Mouse (Mus musculus) kidney, postnatal 0 days (tissue): ENCODE data around the gene Lrrc75b. TPM values are rescaled to one million over a fixed set of nuclear protein-coding genes. Genes with fewer than 3 reads are reported as not detected.
A peak's percentile ranks its signal among the peaks of the same experiment; 100 is the strongest.

Source experiments
- ATAC-seq: fragments of 200-750 bp; cut with Nextera tagmentation; replicated peaks from 2 replicates; pipeline ENCODE4 v1.8.0; 2017; ENCODE audit warnings: low read depth, moderate number of reproducible peaks, moderate TSS enrichment, moderate library complexity; ENCODE audit not compliant: low FRiP score
- DNase-seq: peaks from one replicate; pipeline ENCODE4 v3.0.0-alpha.2; 2016; ENCODE audit warnings: low spot score
- H3K27ac ChIP-seq: fragments of 300-500 bp; sonication (generic); 2 replicates; pipeline ENCODE4 v1.5.1; 2014; ENCODE audit warnings: mild to moderate bottlenecking
- H3K27me3 ChIP-seq: fragments of 300-500 bp; sonication (generic); 2 replicates; pipeline ENCODE4 v1.6.1; 2014; ENCODE audit warnings: low read length, mixed read lengths; ENCODE audit not compliant: insufficient read depth
- H3K36me3 ChIP-seq: fragments of 300-500 bp; sonication (generic); 2 replicates; pipeline ENCODE4 v1.6.1; 2014; ENCODE audit warnings: low read length, mixed read lengths; ENCODE audit not compliant: insufficient read depth
- H3K4me1 ChIP-seq: fragments of 300-500 bp; sonication (generic); replicated peaks from 2 replicates; pipeline ENCODE4 v1.6.1; 2014; ENCODE audit warnings: antibody characterized with exemption, low read length, mixed read lengths; ENCODE audit not compliant: insufficient read depth
- H3K4me2 ChIP-seq: fragments of 300-500 bp; sonication (generic); 2 replicates; pipeline ENCODE4 v1.6.1; 2014; ENCODE audit warnings: mild to moderate bottlenecking, low read length, moderate library complexity, mixed read lengths
- H3K4me3 ChIP-seq: fragments of 300-500 bp; sonication (generic); replicated peaks from 2 replicates; pipeline ENCODE4 v1.5.1; 2014; ENCODE audit warnings: low read depth, low read length
- H3K9ac ChIP-seq: fragments of 300-500 bp; sonication (generic); 2 replicates; pipeline ENCODE4 v1.6.1; 2014; ENCODE audit warnings: low read depth, low read length
- H3K9me3 ChIP-seq: fragments of 300-500 bp; sonication (generic); replicated peaks from 2 replicates; pipeline ENCODE4 v1.6.1; 2016; ENCODE audit warnings: low read length, inconsistent platforms, mixed read lengths
- CTCF ChIP-seq: IDR thresholded peaks from 2 replicates; pipeline ENCODE4 v1.5.1; 2016; ENCODE audit warnings: antibody characterized with exemption, low read depth, mild to moderate bottlenecking, moderate library complexity
- WGBS: fragments of 180-500 bp; shearing (Covaris S2); extraction: QIAGEN DNeasy Blood & Tissue Kit; methylation state at CpG from one replicate; pipeline ENCODE4 v1.1.7; 2014; 5-methylcytosine and 5-hydroxymethylcytosine counted together
- polyA plus RNA-seq: library from polyadenylated mRNA; unstranded; fragments of >200 nt; fragmentation: Nextera tagmentation; extraction: Ambion mirVana; gene quantifications from 2 replicates; pipeline ENCODE4 v1.2.1, GENCODE M21; 2015

Gene Lrrc75b
- polyA plus RNA-seq, 1 experiment from 2014 or later: 2.7 TPM

DNA sequence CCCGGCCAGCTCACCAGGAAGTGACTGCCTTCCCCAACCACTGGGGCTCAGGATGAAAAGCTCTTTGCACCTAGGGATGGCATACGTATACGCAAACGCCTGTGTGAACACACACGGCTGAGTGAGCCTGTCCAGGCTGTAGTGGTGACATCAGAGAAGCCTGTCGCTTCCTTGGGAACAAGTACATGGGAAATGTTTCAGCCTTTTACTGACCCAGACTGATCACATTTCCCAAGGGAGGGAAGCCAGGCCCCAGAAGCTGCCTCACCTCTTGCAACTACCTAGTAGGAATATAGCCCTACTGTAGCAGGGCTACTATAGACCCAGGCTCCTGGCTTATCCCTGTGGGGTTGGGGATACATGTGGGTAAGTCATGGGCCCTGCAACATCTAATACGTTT is 32.5 kb upstream of the Lrrc75b start:
- Histone ChIP-seq H3K27ac (no peak overlapping the region), H3K9me3 (no peaks in the 10 kb centered on the region), H3K36me3 (no peaks in the 10 kb centered on the region), H3K4me2 (no peak overlapping the region), H3K9ac (no peak overlapping the region), H3K4me1 (peaks cover 30% of the 10 kb centered on the region), H3K27me3 (no peaks in the 10 kb centered on the region), H3K4me3 (no peak overlapping the region)
- DNase-seq: no peak
- TF ChIP-seq CTCF: no peak
- no peak for ATAC-seq
- WGBS: 63% methylated on average over 7 of the region's 7 CpGs

DNA sequence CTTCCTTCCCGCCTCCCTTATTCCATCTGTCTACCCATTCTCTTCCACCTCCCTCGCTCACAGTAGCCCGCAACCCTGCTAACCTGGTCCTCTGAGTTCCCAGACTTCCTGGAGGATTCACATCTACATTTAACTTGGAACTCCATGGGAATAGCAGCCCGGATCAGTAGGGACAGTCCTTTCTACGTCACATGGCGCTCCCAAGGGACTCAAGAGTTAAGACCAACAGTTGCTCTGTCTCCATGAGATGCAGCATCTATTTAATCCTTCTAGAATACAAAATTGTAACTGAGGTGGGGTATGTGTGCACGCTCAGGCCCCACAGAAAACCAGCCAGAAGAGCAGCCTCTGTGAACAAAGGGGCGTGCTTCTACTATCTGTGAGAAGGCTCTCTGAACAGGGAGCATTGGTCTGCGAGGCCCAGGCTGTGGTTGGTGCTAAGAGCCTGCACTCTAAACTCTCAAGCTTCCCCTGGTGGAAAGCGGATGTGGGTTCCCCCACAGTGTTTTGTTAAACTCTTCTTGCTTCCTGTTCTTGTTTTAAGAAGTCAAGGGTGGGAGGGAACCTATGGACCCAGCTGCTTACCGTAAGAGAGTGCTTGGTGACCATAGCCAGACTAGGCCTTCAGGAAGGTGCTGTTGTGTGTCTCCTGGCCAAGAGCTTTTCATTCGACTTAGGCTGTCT is 31.2 kb upstream of the Lrrc75b start:
- DNase-seq: peak; percentile 83
- H3K4me2 ChIP-seq: peak overlapping the region; percentile 7; the same call in 1 of the 2 replicates
- 68% methylated on average over 12 of the region's 12 CpGs for WGBS

DNA sequence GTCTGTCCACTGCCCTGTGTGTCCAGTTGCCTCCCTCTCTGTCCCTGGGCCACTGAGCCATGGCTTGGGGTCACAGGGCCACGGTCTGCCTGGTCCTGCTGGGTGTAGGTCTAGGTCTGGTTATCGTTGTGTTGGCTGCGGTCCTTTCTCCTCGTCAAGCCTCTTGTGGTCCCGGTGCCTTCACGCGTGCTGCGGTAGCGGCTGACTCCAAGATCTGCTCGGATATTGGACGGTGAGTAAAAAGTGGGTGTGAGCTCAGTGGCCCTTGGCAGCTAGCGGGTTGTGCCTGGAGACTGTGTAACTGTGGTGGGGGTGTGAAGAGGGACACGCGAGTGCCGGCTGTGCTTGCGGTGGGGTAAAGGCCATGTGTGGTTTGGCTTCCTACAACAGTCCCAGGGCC is 29.5 kb upstream of the Lrrc75b start:
- Histone ChIP-seq H3K9ac (peak overlapping the region; percentile 24; the same call in 1 of the 2 replicates), H3K27ac (peak overlapping the region; percentile 80), H3K9me3 (no peaks in the 10 kb centered on the region), H3K4me3 (no peak overlapping the region), H3K4me2 (peak overlapping the region; percentile 44), H3K27me3 (no peaks in the 10 kb centered on the region), H3K36me3 (no peaks in the 10 kb centered on the region), H3K4me1 (peaks cover 30% of the 10 kb centered on the region)
- DNase-seq (peak; percentile 40), ATAC-seq (peak; percentile 27; the same call in 1 of the 2 replicates)
- 24% methylated on average over 16 of the region's 16 CpGs for WGBS
- TF ChIP-seq CTCF: no peak

More for the DNA sequence above, 31.2 kb upstream of the Lrrc75b start:
- Histone ChIP-seq H3K9ac (0 out of 2 replicates have a peak overlapping the region, but pooled peaks have one; percentile 8), H3K9me3 (no peaks in the 10 kb centered on the region), H3K36me3 (no peaks in the 10 kb centered on the region), H3K27me3 (no peaks in the 10 kb centered on the region), H3K27ac (peak overlapping the region; percentile 62; the same call in 1 of the 2 replicates), H3K4me3 (no peak overlapping the region), H3K4me1 (peaks cover 30% of the 10 kb centered on the region)
- ATAC-seq: no peak
- no peak; the same call in 1 of the 2 replicates for TF ChIP-seq CTCF

DNA sequence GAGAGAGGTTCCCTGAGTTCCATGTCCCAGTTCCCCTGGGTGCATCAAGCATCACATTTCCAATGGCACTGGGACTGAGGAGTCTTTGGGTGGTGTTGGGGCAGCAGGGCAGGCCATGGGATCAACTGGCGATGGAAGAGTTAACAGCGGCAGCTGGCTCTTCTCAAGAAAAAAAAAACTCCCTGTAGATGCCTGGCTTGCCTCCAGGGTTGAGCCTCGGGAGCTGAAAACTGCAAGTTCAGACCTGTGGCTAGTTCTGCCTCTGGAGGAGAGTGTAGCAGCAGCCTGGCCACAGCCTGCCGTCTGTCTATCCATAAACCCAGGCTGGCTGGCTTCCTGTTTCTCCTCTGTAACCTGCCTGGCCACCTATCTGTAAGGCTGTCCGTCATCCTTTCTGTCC is 29.0 kb upstream of the Lrrc75b start, which contains the start of gene Ggt5:
Gene Ggt5, plus strand, starts transcription at position 212 of the 400 bp plus-strand sequence.
- Histone ChIP-seq H3K27me3 (no peaks in the 10 kb centered on the region), H3K4me2 (peak within 1 kb of the TSS; percentile 44), H3K4me3 (no peak within 1 kb of the TSS), H3K9ac (peak within 1 kb of the TSS; percentile 24; the same call in 1 of the 2 replicates), H3K27ac (peak within 1 kb of the TSS; percentile 80), H3K36me3 (no peaks in the 10 kb centered on the region), H3K9me3 (no peaks in the 10 kb centered on the region), H3K4me1 (peaks cover 30% of the 10 kb centered on the region)
- no peak for TF ChIP-seq CTCF
- ATAC-seq (0 out of 2 replicates have a peak, but pooled peaks have one; percentile 10), DNase-seq (peak; percentile 90)
- 7% methylated on average over 5 of the region's 5 CpGs for WGBS

DNA sequence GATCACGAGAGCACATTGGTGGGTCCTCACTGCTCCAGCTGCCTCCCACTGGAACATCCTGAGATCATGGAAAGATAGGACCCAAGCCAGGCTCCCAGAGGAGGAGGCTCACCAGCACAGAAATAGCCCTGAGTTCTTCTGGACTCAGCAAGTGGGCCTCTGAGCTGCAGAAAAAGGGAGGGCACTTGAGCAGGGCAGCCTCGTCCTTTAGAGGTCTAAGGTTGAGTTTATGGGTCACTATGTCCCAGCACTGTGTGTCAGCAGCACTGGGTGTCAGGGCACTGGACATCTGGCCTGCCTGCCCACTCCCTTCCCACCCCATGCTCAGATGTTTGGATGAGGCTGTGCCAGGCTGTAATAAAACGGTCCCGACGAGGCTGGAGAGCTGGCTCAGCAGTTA is 28.2 kb upstream of the Lrrc75b start:
- DNase-seq: no peak
- no peaks in the 10 kb centered on the region for H3K27me3 ChIP-seq
- TF ChIP-seq CTCF: no peak
- H3K4me3 ChIP-seq: no peak overlapping the region
- no peaks in the 10 kb centered on the region for H3K36me3 ChIP-seq
- H3K27ac ChIP-seq: 0 out of 2 replicates have a peak overlapping the region, but pooled peaks have one; percentile 31
- H3K9ac ChIP-seq: no peak overlapping the region
- 38% methylated on average over 5 of the region's 5 CpGs for WGBS
- H3K4me2 ChIP-seq: no peak overlapping the region
- H3K4me1 ChIP-seq: peaks cover 30% of the 10 kb centered on the region
- H3K9me3 ChIP-seq: no peaks in the 10 kb centered on the region
- ATAC-seq: peak; percentile 27

DNA sequence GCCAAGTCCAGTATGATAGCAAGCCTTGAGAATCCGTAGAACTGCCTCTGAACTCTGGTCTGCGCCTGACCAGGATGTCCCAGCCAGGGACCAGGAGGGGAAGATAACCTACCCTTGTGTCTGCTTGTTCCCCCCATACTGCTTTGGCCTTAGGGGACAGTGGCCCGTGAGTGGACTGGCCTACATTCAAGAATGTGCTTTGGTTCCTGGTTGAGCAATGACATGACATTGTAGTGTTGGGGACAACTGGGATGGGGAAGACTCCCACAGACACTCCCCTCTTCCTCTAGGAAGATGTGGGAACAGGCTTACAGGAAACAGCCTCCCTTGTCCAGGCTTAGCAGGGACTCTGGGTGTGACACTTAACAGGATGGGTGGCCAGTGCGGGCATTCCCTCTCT is 27.7 kb upstream of the Lrrc75b start:
- no peaks in the 10 kb centered on the region for H3K36me3 ChIP-seq
- no peak overlapping the region for H3K4me3 ChIP-seq
- H3K27ac ChIP-seq: peak overlapping the region; percentile 1; the same call in 1 of the 2 replicates
- DNase-seq (no peak), ATAC-seq (no peak)
- H3K9ac ChIP-seq: no peak overlapping the region
- H3K4me1 ChIP-seq: peaks cover 30% of the 10 kb centered on the region
- no peaks in the 10 kb centered on the region for H3K27me3 ChIP-seq
- no peak for TF ChIP-seq CTCF
- H3K4me2 ChIP-seq: no peak overlapping the region
- 66% methylated on average over 4 of the region's 4 CpGs for WGBS
- no peaks in the 10 kb centered on the region for H3K9me3 ChIP-seq
